Comparison of ENCODE assay signal across 29 mouse cellular contexts in the genomic region with DNA sequence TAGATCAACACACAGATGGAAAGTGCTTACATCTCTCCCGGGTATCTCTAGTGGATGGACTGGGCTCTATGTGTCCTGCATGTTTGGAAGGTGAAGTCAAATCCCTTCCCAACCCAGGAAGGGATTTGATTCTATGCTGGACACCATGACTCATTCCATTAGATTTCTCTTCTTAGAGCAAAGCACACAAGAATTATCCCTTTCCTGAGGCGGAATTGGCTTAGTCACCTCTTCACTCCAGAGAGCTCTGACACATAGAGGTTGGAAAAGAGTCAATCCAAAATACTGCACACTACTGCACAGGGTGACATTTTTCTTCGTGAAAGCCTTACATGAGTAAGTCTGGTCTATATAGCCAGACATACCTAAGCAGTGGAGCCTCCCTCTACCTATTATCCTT.
DNase-seq lines count a peak whose midpoint lies in the region; ATAC-seq and TF ChIP-seq lines count a peak whose summit lies in the region.
"Had no signal": no experiment of that assay in that cellular context is flagged by ENCODE, and none has a peak within 500 bp of the region (broad histone marks: within the 10 kb centered on the region; RNA-seq: fewer than 3 reads in every experiment).

No protein-coding gene starts in this region.

- H3K9ac ChIP-seq in neural tube, embryonic 15.5 days (replicated peaks), result no peak overlapping the region
- H3K9ac ChIP-seq: forebrain, embryonic 13.5 days; heart, embryonic 12.5 days; heart, embryonic 15.5 days; hindbrain, embryonic 14.5 days had no signal

- DNase-seq in 3134 (ENCODE audit: extremely low read depth, insufficient read length, low spot score), result peak; percentile 71
- peak; percentile 67 for DNase-seq in Muller cell, postnatal 12 days (ENCODE audit: inconsistent ontology term)
- DNase-seq in brain, adult 2 months (ENCODE audit: low read depth, low spot score), result peak; percentile 59
- DNase-seq in right cerebral cortex, postnatal 10 days (ENCODE audit: low spot score in 2 of 2), result no peak
- no peak for DNase-seq in gastrocnemius, postnatal 25 days
- DNase-seq: adrenal gland, postnatal 10 days; cerebellum, adult 11-12 months; cerebellum, adult 8-10 months; cerebellum, postnatal 10 days; cerebellum, postnatal 36 days; gastrocnemius, adult 2 months; gastrocnemius, postnatal 14 days; heart, adult 18-20 months; heart, postnatal 10 days; heart, postnatal 36 days; kidney, adult 18-20 months had no signal

- no peaks in the 10 kb centered on the region for H3K79me2 ChIP-seq in myocyte (ENCODE audit: control insufficient read depth, insufficient read depth)

- no peak for ATAC-seq in neural tube, embryonic 15.5 days (ENCODE audit: low FRiP score)
- ATAC-seq: activated CD4-positive, CD25-positive, alpha-beta regulatory T cell, adult 4 months; forebrain, embryonic 13.5 days; forebrain, embryonic 16.5 days; hindbrain, postnatal 0 days; inflammation-experienced regulatory T-cells, adult 6 months; intestine, embryonic 16.5 days had no signal

- H3K4me2 ChIP-seq in myocyte (ENCODE audit: low read depth), result peak overlapping the region; percentile 44
- no peak overlapping the region for H3K4me2 ChIP-seq in neural tube, embryonic 15.5 days
- H3K4me2 ChIP-seq: forebrain, embryonic 13.5 days; heart, embryonic 12.5 days; heart, embryonic 15.5 days; hindbrain, embryonic 14.5 days had no signal

- H3K4me3 ChIP-seq in myocyte, result no peak overlapping the region
- no peak overlapping the region for H3K4me3 ChIP-seq in neural tube, embryonic 15.5 days (replicated peaks)
- H3K4me3 ChIP-seq: forebrain, embryonic 10.5 days; forebrain, embryonic 13.5 days; gastrocnemius, adult 2 months; heart, embryonic 12.5 days; heart, embryonic 15.5 days; hindbrain, embryonic 10.5 days had no signal

- H3K27ac ChIP-seq in neural tube, embryonic 15.5 days (replicated peaks), result no peak overlapping the region
- H3K27ac ChIP-seq: forebrain, embryonic 10.5 days; forebrain, embryonic 13.5 days; gastrocnemius, adult 2 months; heart, embryonic 15.5 days; hindbrain, embryonic 10.5 days; hindbrain, embryonic 14.5 days; hindbrain, postnatal 0 days had no signal

- H3K9me3 ChIP-seq in neural tube, embryonic 15.5 days (replicated peaks), result no peaks in the 10 kb centered on the region
- H3K9me3 ChIP-seq: forebrain, embryonic 10.5 days; forebrain, embryonic 13.5 days; heart, embryonic 12.5 days; heart, embryonic 15.5 days; hindbrain, embryonic 10.5 days had no signal

- WGBS in neural tube, embryonic 15.5 days, result 95% methylated on average over 3 of the region's 3 CpGs

- H3K27me3 ChIP-seq in myocyte (ENCODE audit: control insufficient read depth, insufficient read depth, insufficient read length), result no peaks in the 10 kb centered on the region
- no peaks in the 10 kb centered on the region for H3K27me3 ChIP-seq in neural tube, embryonic 15.5 days (replicated peaks)
- H3K27me3 ChIP-seq: forebrain, embryonic 13.5 days; heart, embryonic 12.5 days; heart, embryonic 15.5 days had no signal

- H3ac ChIP-seq in myocyte (ENCODE audit: control insufficient read depth, insufficient read length), result no peak overlapping the region

- peaks cover 18% of the 10 kb centered on the region for H3K4me1 ChIP-seq in neural tube, embryonic 15.5 days
- H3K4me1 ChIP-seq: heart, embryonic 15.5 days had no signal

- no peak for TF ChIP-seq POLR2A in myocyte (IDR thresholded peaks at IDR 0.05; ENCODE audit: insufficient read length, low read depth)

- H3K36me3 ChIP-seq in myocyte (ENCODE audit: control insufficient read depth, insufficient read depth), result no peaks in the 10 kb centered on the region
- no peaks in the 10 kb centered on the region for H3K36me3 ChIP-seq in neural tube, embryonic 15.5 days
- H3K36me3 ChIP-seq: forebrain, embryonic 10.5 days; heart, embryonic 12.5 days; heart, embryonic 15.5 days; hindbrain, embryonic 10.5 days had no signal

TF ChIP-seq in myocyte, 11 proteins besides CTCF, POLR2A, EP300 and RAD21:
- TF ChIP-seq POLR2AphosphoS2 (IDR thresholded peaks at IDR 0.05; ENCODE audit: insufficient read length, low read depth) (no peak), REST (IDR thresholded peaks at IDR 0.05; ENCODE audit: insufficient read depth, insufficient read length) (no peak), MYOD1 (IDR thresholded peaks at IDR 0.05; ENCODE audit: control insufficient read depth in 1 of 3, insufficient read length in 2 of 3, low read depth in 2 of 3) (no peak), SRF (IDR thresholded peaks at IDR 0.05; ENCODE audit: control insufficient read depth, insufficient read length, low read depth) (no peak), CEBPB (IDR thresholded peaks at IDR 0.05; ENCODE audit: insufficient read depth, poor library complexity, severe bottlenecking) (no peak), USF1 (IDR thresholded peaks at IDR 0.05; ENCODE audit: low read depth) (no peak), E2F4 (IDR thresholded peaks at IDR 0.05; ENCODE audit: insufficient read depth) (no peak), TCF12 (IDR thresholded peaks at IDR 0.05; ENCODE audit: insufficient read depth, poor library complexity, severe bottlenecking) (no peak), MYOG (IDR thresholded peaks at IDR 0.05; ENCODE audit: control insufficient read depth in 1 of 3, insufficient read depth in 1 of 3, insufficient read length in 2 of 3, low read depth in 2 of 3) (no peak), MAX (IDR thresholded peaks at IDR 0.05; ENCODE audit: low read depth) (no peak), TCF3 (IDR thresholded peaks at IDR 0.05; ENCODE audit: insufficient read length, low read depth) (no peak)

Comparison
In these comparisons a context has a peak if more than half of its experiments do, and no peak if none do; other contexts are left out.
1. DNase-seq: peak in 3134 (single experiment), Muller cell, postnatal 12 days (single experiment) and brain, adult 2 months (single experiment); none in right cerebral cortex, postnatal 10 days (0 of 2) and gastrocnemius, postnatal 25 days (single experiment).